Mouse (Mus musculus) neutrophil, adult 65 days (primary cell): ENCODE data around the gene Olfr1436. TPM values are rescaled to one million over a fixed set of nuclear protein-coding genes. Genes with fewer than 3 reads are reported as not detected.

Source experiments
- total RNA-seq: library from RNA; stranded (reverse); gene quantifications from 2 replicates; pipeline ENCODE4 v1.2.4, GENCODE M21; 2023

Gene Olfr1436
- total RNA-seq: not detected in 2 replicates

GRCm38 (mm10) chr19:12299030-12299429 is at the start of gene Olfr1436:
Gene Olfr1436 (minus strand): TSS chr19:12299130.

GRCm38 (mm10) chr19:12335810-12336209 is 36.9 kb upstream of the Olfr1436 start, which contains the start of gene Olfr1438-ps1:
Gene Olfr1438-ps1 (minus strand): TSS chr19:12335910.

GRCm38 (mm10) chr19:12325001-12325400 is 26.1 kb upstream of the Olfr1436 start, which contains the start of gene Olfr1437:
Gene Olfr1437 (minus strand): TSS chr19:12325101.

GRCm38 (mm10) chr19:12279554-12279953 is 19.4 kb downstream of the Olfr1436 start, which contains the start of gene Olfr1434:
Gene Olfr1434 (plus strand): TSS chr19:12279854.

GRCm38 (mm10) chr19:12260732-12261131 is 38.2 kb downstream of the Olfr1436 start, which contains the start of gene Olfr235:
Gene Olfr235 (plus strand): TSS chr19:12261032.

Other genes with a start within 250 kb of the Olfr1436 start
- gene Olfr1424, start 236.4 kb downstream of the Olfr1436 start, total RNA-seq: not detected in 2 replicates
- not detected in 2 replicates for gene Olfr1425, start 221.4 kb downstream of the Olfr1436 start, total RNA-seq
- not detected in 2 replicates for gene Olfr1426, start 207.1 kb downstream of the Olfr1436 start, total RNA-seq
- not detected in 2 replicates for gene Olfr1427, start 195.8 kb downstream of the Olfr1436 start, total RNA-seq
- gene Olfr1428, start 183.2 kb downstream of the Olfr1436 start, total RNA-seq: not detected in 2 replicates
- not detected in 2 replicates for gene Olfr76, start 175.9 kb downstream of the Olfr1436 start, total RNA-seq
- gene Olfr1555-ps1, start 129.0 kb downstream of the Olfr1436 start, total RNA-seq: not detected in 2 replicates
- gene Olfr1431, start 98.5 kb downstream of the Olfr1436 start, total RNA-seq: not detected in 2 replicates
- not detected in 2 replicates for gene Olfr1432, start 66.5 kb downstream of the Olfr1436 start, total RNA-seq
- gene Olfr262, start 57.5 kb downstream of the Olfr1436 start, total RNA-seq: not detected in 2 replicates
- not detected in 2 replicates for gene Olfr235, start 38.1 kb downstream of the Olfr1436 start, total RNA-seq
- not detected in 2 replicates for gene Olfr1434, start 19.3 kb downstream of the Olfr1436 start, total RNA-seq
- gene Olfr1437, start 26.0 kb upstream of the Olfr1436 start, total RNA-seq: not detected in 2 replicates
- not detected in 2 replicates for gene Olfr1438-ps1, start 36.8 kb upstream of the Olfr1436 start, total RNA-seq
- gene Olfr1440, start 88.1 kb upstream of the Olfr1436 start, total RNA-seq: not detected in 2 replicates
- gene Olfr1441, start 118.3 kb upstream of the Olfr1436 start, total RNA-seq: not detected in 2 replicates
- not detected in 2 replicates for gene Pfpl, start 128.8 kb upstream of the Olfr1436 start, total RNA-seq
- gene Mpeg1, start 161.6 kb upstream of the Olfr1436 start, total RNA-seq: 615 and 619 TPM in 2 replicates
- 17.6 and 20.5 TPM in 2 replicates for gene Dtx4, start 202.3 kb upstream of the Olfr1436 start, total RNA-seq
- gene Fam111a, start 246.6 kb upstream of the Olfr1436 start, total RNA-seq: 116 and 125 TPM in 2 replicates